Mouse (Mus musculus) mesoderm, embryonic 11.5 days (tissue): ENCODE data around the gene Kif6.

Experiments
- DNase-seq: peaks from one replicate; pipeline ENCODE4 v3.0.0-alpha.2; 2012; ENCODE audit warnings: low read depth, low spot score

Gene Kif6

DNA sequence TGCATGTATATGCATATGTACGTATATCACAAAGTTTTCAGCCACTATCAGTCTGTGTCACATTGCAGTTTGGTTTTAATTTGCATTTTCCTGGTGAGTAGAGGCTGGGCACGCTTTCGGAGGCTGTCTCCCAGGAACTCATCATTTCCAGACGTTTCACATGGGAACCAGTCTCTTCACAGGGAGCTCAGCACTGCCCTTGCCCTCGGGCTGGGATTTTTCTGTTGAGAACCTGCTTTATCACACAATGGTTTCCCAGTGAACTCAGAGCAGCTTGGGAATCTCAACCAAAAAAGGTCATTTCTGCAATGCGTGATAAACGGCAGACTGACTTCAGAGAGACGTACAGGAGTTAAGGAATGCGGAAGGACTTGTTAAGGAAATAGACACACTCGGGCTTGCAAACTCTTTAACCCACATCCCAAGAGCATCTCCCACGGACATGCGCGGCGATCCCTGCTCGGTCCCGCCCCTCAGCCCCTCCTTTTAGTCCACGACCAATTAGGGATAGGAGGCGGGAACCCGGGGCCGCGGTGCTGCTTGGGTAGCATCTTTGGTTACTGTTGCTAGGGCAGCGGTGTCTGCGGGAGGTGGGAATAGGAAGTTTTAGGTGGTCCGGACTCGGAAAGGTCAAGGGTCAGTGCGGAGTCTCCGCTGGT is at the start of gene Kif6:
Gene Kif6 (plus strand): TSS at position 560 of the 659 bp plus-strand sequence.
- peak; percentile 89 for DNase-seq

DNA sequence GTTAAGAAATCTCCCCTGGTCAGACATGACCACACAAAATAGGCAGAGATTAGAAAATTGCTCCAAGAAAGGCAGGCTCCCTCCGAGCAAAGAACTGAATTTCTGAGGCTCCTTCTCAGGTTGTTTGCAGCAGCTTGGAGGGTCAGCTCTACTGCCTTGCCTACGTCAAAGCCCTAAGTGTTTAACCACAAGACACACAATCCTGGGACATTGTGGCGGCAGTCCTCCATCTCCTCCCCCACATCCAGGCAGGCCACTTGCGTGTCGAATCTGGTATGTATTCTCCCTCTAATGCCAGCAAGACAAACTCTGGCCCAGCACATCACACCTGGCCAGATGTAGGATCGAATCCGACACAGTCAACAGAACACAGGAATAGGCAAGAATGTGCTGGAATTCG is 46.2 kb upstream of the Kif6 start:
- DNase-seq: no peak

DNA sequence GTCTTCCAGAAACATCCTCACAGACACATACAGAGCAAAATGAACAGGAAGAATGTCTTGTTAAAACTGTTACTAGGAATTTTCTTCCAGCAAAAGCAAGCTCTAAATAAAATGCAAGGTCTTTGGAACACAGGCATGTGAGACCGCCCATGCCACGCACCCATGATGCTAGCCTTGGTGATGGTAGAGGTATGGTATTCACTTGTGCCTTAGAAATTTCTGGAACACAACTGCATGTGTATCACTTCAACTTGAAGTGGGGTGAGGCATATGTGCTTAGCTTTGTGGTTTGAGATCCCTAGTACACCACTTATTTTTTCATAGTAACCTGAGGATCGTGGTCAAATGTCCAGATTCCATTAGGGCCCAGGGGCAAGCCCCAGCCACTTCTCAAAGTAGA is 37.6 kb upstream of the Kif6 start:
- DNase-seq: no peak

DNA sequence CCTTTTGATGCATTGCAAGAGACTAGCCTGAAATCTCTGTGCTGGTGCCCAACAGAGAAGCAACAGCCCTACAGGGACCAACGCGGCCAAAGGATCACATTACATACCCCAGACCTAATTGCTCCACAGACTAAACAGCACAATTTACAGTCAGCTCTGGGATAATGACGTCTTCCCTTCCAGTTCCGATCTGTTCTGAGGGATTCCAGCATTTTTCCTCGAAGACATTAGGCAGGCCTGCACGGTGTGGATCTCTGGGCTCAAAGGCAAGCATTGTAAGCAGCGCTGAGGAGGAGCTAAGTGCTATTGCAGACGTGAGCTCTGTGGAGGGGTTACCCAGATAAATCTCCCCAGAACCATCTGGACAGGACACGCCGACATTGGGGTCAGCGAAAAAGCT is 32.5 kb upstream of the Kif6 start:
- DNase-seq: peak; percentile 83

DNA sequence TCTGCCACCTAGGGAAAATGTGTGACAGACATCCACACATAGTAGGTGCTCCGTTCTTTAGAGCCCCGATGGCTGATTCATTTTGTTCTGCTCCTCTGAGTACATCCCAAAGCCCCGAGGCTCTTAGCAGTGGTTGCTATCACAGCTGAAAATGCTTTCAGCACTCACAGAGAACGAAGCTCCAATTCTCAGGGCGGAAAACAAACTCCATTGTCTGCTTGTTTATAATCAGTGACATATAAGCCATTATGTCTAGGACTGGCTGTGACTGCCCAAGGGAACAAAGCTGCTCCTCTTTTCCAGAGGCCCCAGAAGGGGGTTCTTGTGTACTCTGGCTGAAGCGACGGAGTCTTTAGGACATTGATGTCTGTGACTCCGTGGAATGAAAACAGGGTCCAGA is 24.9 kb upstream of the Kif6 start:
- DNase-seq: peak; percentile 39

DNA sequence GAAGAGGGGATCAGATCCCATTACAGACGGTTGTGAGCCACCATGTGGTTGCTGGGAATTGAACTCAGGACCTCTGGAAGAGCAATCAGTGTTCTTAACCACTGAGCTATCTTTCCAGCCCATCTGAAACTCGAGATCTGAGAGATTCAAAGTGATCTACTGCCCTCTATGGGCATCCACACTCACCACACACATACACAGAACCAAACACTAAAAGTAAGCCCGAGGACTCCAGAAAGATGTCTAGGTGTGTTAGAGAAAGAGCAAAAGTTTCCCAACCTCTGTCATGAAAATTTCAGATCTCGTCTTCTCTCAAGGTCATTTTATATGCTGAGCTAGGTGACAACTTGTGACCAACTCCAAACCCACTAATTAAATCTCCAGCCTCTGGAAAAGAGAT is 9.5 kb upstream of the Kif6 start:
- no peak for DNase-seq

DNA sequence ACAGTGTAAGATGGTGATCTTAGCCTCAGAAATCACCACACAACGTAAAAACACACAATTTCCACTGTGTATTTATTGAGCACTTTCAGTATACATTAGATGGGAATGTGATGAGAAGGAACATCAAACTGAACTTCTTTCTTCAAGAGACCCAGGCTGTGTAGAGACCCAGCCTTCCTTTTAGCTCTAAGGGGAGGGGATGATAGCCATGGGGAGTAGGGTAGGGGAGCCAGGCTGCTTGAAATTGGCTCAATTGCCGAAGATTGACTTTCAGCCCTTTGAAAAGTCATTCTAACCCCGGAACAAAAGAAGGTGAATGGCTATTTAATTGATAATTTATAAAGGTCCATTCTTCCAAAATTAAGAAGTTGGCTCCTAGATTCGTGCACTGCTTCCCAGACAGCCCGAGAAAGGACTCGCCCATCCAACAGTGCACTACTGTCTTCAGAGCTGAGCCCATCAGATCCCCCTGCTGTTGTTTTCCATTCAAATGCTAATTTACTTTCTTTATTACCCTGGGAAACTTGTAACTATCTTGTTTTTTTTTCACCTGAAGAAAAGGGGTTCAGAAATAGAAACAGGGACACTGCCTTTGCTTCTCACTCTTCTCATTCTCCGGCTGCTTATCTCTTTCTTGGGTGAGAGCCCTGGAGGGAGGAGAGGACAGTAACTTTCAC is 7.4 kb upstream of the Kif6 start:
- DNase-seq: peak; percentile 39

DNA sequence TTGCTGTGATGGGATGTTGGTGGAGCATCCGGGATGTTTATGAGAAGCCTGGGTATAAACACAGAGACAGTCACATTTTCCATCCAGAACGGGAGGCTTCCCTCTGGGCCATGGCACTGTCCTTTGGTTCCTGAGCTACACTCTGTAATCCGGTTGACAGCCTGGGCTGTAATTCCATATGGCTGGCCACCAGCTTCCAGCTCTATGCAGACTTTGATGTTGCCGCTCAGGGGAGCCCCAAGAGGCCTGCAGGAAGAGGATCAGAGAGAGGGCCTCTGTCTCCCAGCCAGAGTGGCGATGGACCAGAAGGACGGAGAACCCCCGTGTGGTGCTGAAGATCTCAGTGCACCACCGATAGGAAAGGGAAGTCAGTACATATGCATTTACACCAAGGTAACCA is 4.6 kb upstream of the Kif6 start:
- no peak for DNase-seq

DNA sequence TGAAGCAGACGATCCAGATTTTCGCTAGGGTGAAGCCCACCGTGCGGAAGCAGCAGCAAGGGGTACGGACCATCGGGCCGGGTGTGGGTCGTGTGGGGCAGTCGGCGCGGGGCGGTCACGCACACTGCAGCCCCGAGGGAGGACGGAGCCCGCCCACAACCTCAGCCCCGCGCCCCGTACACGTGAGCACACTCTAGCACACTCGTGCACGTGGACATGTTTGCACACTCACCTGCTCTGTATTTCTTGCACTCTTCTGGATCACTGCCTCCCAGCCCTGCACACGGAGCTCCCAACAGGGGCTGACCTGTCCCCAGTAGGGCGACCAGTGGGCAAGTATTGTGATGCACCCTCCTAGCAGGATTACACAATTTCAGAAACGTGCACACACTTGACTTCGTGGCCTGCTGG is 310 bp downstream of the Kif6 start:
- DNase-seq: no peak

DNA sequence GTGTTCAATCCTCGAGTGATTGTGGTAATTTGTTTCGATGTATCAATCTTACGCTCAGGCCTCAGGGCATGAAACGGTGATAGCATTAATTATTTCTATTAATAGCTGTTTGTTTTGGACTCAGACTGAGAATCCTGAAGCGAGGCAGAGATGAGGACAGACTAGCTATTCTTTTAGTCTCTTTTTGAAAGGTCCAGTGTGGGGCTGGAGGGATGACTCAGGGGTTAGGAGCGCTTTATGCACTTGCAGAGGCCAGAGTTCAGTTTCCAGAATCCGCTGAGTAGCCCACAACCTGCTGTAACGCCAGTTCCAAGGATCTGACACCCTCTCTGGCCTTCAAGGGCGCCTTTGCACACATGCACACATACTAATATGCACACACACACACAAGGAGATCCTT is 9.6 kb downstream of the Kif6 start:
- no peak for DNase-seq

DNA sequence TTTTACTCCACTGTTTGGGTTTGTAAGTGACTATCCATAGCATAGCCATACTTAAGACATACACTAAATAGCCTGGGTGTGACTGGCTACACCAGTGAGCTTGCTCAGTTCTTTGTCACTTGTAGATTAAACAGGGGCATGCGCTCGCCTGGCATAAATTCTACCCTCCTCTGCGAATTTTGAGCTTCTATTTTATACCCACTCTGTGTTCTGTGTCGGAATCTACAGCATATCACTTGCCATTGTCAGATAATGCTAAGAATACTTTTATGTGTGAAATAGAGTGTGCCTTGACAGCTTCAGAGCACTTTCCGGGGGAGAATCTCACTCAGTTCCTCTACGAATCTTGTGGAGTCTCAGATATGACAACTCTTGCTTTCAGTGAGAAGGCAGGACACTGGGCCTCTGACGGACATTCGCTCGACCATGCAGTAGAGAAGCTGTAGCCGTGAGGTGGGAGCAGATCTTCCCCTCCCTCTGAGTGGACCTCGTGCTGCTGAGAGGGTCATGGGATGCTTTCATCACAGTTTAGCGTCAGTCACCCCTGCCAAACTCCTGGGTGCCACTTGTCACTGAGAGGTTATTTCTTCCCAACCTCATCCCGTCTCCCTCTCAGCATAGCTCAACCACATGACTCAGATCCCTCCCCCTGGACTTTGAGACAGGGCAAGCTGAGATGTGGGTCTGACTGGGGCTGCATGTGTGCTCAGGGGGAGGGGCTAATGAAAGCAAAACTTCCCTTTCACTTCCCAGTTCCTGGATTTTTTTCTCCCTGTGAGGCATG is 12.3 kb downstream of the Kif6 start:
- DNase-seq: no peak

DNA sequence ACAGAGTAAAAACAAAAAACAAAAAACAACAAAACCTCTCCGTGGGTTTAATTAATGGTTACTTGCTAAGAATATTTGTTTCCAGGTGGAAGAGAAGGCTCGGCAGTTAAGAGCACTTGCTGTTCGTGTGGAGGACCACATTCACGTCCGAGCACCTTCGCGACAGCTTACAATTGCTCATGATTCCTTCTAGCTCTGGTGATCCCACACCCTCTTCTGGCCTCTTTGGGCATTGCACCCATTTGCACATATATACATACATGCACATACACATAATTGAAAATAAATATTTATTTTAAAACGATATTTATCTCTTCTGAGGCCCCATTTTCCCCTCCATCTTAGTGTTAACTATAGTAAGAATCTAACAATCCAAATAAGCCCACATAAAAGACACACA is 13.9 kb downstream of the Kif6 start:
- DNase-seq: no peak

DNA sequence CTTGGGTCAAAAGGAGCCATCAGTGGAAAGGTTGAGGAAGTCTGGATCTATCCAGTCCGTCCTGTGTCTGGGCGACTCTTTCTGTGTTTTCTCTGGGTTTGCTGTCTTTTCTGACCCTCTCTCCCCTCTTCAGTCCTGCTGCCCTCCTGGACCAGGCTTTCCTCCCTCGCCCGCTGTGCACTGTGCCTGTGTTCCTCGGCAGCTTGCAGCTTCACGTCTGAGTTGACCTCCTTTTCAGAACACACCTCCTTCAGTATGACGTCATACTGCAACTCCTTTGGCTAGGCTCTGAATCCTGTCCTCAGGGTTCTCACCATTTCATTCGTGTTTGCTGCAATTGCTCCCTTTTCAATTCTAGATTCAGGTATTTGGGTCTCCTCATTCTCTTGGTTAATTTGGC is 18.1 kb downstream of the Kif6 start:
- no peak for DNase-seq

DNA sequence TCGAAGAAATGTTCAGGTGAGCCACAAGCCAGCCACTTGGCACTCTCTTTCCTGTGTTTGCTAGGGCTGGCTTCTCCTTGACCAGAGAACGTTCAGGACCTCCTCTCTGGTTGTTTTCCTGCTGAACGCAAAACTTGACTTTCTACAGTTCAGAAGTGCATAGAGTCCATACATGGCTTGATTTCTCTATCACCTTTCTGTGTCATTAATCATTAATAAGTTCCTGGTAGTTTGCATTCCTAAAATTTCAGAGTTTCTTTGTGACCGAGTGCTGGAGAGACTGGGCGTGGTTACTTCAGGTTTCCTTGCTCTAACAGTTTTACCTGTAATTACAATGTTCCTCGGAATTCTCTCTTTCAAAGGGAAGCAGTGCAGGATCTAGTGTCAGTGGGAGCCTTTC is 27.0 kb downstream of the Kif6 start:
- no peak for DNase-seq

DNA sequence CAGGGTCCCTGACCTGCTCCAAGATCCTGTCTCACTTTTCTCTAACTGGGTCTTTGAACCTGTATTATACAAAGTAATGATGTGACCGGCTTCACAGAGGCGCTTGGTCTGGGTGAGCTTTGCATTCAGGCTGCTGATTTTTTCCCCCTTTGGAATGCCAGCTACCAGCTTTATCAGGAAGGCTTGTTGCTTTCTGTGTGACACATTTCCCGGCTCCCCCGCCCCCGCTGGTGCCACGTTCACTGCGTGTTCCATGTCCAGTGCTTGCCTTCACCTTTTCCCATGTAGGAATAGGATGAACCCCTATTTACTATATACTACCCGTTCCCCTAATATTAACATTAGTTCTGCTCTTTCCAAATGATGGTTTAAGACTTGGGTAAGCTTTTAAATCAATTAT is 27.4 kb downstream of the Kif6 start:
- DNase-seq: no peak

DNA sequence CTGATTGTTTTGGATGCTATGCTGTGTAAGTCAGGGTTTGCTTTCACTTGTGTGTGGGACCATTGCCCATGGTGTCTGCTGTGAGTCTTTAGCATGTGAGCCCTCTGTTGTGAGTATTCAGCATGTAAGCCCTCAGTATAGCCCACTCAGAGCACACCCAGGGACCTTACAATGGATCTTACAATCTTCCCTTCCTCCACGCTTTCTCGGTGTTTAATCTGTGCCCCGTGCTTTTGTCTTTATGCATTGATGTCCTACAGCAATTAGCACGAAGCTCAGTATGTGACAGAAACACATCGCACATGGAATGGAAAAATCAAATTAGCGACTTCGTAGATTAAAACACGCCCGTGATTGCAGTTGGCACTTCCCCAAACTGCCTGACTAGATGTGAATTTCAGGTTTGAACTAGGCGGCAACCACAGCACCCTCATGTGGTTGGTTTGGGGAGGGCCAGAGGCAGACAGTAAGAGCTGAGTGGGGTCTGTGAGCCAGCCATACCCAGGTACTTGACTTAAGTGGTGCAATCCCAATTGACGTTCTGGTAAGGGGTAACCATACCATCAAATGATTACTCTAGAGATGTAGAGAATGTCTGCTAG is 28.1 kb downstream of the Kif6 start:
- DNase-seq: no peak

DNA sequence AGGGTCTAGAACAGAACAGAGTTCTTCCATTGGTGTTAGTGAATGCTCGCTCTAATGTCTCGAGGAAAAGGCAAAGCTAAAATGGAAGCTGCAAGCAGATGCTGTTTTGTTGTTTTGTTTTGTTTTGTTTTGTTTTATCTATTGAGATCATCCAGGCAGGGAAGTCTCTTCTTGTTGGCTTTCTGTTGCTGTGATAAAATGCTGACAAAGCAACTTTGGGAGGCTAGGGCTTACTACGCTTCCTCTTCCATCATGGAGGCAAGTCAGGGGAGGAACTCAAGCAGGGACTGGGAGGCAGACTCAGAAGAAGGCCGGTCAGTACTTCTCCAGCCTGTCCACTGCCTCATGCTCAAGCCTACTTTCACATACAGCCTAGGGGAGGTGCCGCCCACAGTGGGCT is 31.3 kb downstream of the Kif6 start:
- DNase-seq: no peak

DNA sequence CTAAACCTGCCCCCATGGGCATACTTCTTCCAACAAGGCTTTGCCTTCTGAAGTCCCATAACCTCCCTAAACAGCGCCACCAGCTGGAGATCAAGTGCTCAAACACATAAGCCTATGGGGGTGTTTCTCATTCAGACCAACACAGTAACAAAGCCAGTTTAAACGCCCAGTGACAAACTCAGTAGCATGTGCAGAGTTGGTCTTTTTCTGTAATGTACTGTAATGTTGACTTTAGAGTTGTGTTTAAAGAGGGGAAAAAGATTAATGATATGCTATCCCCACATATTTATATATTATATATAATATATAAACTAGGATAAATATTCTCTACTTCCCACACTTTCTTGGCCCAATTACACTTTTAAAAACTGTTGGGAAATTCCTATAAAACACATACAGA is 34.0 kb downstream of the Kif6 start:
- DNase-seq: no peak

DNA sequence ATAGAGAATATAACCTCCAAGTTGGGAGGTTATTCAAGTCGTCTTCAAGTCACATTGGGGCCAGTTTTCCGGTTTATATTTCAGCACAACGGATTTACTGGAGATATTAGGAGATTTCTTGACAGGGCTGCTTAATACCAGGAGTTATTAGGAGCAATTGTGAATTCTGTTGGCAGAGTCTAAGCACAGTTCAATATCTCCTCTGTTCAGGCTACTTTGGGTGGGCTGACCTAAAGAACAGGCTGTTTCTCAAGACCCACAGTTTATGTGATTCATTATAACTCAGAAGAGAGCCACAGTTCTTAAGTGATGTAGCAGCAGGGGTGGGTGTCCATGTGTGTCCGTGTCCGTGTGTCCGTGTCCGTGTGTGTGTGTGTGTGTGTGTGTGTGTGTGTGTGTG is 34.5 kb downstream of the Kif6 start:
- DNase-seq: no peak

DNA sequence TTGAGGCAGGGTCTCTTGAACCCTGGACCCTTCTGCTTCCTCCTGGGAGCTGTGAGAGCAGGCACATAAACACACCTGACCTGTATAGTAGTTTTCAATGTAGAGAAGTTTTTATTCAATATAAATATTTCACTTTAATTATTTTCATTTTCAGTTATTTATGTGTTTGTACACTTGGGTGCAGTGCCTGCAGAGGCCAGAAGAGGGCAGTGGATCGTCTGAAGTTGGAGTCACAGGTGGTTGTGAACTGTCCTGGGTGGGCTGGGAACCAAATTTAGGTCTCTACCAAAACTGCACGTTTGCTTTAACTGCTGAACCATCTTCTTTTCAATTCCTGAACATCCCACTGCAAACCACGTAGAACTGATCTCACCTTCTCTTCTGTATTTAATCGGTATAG is 35.4 kb downstream of the Kif6 start:
- no peak for DNase-seq

DNA sequence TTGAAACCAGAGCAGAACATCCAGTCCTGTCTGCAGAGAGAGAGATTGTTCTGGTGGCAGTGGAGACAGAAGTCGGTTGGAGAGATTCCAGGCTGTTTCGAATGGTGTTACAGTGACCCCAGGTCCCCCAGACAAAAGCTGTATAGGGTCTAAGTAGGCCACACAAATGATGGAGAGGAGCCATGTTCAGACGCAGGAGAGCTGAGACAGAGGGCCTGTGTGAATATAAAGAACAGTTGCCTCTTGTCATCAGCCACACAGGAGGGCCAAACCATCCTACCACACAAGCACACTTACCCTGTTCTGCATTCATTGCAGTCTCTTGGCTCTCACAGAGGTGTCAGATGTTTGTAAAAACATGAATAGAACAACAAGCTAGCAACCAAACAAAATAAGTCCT is 37.4 kb downstream of the Kif6 start:
- no peak for DNase-seq

DNA sequence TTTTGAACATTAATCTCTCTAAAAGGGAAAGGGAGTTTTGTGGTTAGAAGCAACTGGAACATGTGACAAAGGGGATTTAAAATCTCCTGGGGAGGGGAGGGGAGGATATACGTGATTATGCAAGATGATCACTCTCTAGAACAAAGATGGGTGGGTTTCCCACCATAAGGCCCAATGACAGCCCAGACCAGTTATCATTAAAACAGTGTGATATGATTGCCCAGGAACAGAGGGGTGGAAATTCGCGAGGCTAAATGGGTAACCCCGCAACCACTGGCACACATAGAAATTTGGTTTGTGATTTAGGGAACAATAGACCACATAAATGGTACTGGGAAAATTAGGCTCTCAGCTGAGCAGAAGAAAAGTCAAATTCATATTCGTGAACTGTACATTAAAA is 37.9 kb downstream of the Kif6 start:
- no peak for DNase-seq

DNA sequence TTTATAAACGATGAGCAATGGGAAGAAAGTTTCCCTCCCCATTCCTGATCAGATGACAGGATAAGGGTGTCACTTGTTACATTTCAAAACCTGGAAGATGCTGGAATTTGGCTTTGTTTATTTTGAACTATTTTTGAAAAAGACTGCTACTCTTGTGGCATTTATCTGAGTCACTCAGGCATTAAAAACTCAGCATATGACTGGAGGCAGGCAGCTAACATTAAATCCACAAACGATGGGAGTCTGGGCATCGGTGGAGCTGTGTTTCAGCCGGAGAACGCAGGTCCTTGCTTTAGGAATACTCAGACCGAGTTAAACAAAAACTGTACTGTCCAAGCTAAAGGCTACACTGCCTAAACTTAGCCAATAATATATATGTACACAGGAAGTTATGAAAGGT is 46.7 kb downstream of the Kif6 start:
- no peak for DNase-seq
